Mouse (Mus musculus) small intestine, adult 2 months (tissue): ENCODE results near the gene Poln.

ENCODE experiments used
- CTCF ChIP-seq: fragments of 200-500 bp; IDR thresholded peaks from 2 replicates; pipeline ENCODE4 v1.5.1; 2012; ENCODE audit warnings: low read depth, mild to moderate bottlenecking, control low read depth, inconsistent platforms, low read length, moderate library complexity, mixed read lengths; ENCODE audit not compliant: insufficient replicate concordance, insufficient read length; ENCODE audit errors: extremely low read depth
- POLR2A ChIP-seq: fragments of 200-500 bp; IDR thresholded peaks from 2 replicates; pipeline ENCODE4 v1.6.1; 2012; ENCODE audit warnings: low read depth, mild to moderate bottlenecking, control low read depth, inconsistent platforms, low read length, moderate library complexity

DNA sequence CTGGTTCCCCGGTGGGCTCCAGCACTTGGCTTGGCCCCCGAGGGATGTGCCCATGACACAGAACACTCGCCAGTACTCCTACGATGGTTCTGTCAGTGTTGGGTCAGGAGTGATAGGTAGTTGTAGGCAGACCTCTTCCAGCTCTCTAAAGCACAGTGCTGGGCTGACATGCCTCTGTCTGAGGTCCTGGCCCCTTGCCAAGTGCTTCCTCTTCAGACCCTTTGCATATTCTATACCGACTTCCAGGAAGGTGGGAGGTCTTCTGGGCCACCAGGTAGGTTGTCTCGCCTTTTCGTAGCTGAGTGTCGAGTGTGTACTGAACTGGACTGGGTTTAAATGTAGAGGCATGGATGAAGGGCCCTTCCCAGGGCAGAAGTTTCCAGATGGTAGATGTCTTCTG, 44.4 kb upstream of the Poln start:
- TF ChIP-seq CTCF: no peak
- TF ChIP-seq POLR2A: no peak
